Mouse (Mus musculus) induced T-regulatory cell, adult 2 months (primary cell): ENCODE results near the gene Map3k6.

Experiments used
- DNase-seq: peaks from one replicate; pipeline ENCODE4 v3.0.0-alpha.2; 2012; ENCODE audit warnings: low read depth

Map3k6 gene

DNA sequence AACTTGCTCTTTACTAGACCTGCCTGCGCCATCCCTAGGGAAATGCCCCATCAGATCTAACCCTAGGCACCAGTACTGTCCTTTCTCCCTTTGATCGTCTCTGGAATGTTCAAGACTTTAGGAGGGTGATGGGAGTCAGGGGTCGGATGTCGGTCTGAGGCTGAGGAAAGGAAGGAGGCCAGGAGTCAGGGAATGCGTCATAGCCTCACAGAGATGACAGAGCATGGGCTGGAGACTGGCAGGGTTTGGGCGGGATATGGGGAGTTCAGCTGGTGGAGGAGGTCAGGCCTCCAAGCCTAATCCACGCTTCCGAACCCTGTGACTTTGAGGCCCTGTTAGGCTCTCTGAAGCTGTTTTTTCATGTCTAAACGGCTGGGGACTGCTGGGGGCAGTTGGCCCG, 27.0 kb upstream of the Map3k6 start:
- no peak for DNase-seq

- peak; percentile 84 for DNase-seq
Measured at GRCm38 (mm10) chr4:133217641-133218040, 23.0 kb upstream of the Map3k6 start.

DNA sequence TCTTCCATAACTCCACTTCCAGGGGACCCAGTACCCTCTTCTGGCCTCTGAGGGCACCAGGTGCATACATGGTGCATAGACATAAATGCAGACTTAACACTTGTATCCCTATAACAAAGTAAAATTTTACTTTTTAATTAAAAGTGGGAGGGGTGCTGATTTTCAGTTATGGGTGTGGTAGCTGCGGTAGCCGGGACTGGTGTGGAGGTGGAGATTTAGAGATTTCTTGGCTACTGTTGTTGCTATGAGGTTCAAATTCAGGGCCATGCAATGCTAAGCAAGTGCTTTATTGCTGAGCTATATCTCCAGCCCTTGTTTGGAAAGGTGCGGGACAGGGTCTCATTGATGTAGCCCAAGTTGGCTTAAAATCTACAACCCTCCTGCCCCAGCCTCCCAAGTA, 21.9 kb upstream of the Map3k6 start:
- DNase-seq: no peak

DNA sequence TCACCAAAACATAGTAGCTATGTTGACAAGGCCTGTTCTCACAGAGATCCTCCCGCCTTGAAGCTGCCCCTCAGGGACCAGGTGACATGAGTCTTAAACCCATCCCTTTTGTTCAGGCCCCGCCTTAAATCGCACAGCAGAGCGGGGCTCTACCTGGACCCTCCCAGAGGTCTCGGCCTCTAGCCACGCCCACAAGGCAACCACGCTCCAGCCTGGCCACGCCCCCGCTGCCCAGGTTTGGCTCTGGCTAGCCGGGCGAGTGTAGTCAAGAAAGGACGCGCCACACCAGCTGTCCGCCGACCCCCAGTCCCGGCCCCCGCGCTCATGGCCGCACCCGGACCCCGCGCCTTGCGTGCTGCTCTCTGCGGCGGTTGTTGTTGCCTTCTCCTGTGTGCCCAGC, 20.0 kb upstream of the Map3k6 start:
- peak; percentile 17 for DNase-seq

DNA sequence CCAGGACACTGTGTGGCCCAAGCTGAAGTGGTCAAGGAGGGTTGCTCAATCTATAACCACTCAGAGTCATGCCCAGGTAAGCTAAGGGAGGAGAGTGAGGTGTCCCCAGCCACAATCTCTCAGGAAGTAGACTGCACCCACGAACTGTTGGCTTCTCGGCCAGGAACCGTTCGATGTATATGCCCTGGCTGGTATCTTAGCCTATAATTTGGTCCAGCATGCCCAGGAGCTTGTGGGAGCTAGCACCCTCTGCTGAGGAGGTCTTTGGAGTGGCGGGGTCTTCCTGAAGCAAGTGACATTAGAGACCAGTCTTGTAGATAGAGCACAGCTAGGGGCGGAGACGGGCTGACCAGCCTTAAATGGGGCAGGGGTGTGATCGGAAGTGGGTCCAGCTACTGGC, 18.9 kb upstream of the Map3k6 start:
- no peak for DNase-seq

- no peak for DNase-seq
Measured at GRCm38 (mm10) chr4:133223875-133224274, 16.7 kb upstream of the Map3k6 start.

- no peak for DNase-seq
Measured at GRCm38 (mm10) chr4:133226073-133226472, 14.5 kb upstream of the Map3k6 start.

GRCm38 (mm10) chr4:133227636-133228035, 13.0 kb upstream of the Map3k6 start:
- DNase-seq: no peak

DNA sequence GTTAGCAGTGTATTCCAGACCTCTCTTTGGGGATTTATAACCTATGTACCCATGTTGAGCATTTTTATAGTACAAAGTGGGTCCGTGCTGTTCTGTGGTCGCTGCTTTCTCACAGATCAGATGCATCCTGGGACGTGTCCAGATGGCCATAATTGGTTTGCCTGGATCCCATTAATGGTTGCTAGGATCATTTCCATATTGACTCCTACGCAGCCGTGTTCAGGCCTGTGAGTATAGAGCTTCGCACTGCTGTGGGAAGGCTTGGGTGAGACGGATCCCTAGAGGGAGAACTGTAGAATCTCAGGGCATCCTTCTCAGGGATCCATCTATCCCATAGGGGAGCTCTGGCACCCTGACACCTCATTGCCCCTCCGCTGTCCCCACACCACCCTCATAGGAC, 11.0 kb upstream of the Map3k6 start:
- DNase-seq: no peak

DNA sequence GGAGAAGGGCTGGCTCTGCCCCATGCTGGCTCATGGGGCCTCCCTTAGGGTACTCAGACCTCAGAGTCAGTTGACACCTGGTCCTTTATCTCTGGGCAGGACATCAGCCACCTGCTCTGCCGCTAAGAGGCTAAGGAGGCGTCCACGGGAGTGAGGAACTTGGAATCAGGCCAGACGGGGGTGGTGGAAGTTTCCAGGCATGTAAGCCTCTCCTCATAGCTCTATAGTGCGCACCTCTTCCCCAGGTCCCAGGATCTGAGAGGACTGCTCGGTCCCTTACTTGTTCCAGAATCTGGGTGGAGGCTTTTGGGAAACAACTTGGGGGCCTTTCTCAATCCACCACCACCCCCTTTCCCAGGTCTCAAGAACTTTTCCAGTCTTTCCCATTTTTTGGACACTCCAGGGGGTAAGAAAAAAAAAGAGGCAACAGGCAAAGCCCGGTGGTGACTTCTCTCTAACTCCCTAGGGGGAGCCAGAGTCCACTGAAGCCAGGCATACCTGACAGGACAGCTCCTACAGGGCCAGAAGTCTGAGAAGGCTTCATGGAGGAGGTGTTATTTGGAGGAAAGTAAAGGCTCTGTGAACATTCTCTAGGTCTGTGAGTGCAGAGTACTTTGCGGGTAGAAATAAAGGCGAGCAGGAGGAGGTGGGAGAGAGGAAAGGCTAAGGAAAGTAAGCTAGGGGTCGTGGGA, 7.2 kb upstream of the Map3k6 start:
- peak; percentile 67 for DNase-seq

DNA sequence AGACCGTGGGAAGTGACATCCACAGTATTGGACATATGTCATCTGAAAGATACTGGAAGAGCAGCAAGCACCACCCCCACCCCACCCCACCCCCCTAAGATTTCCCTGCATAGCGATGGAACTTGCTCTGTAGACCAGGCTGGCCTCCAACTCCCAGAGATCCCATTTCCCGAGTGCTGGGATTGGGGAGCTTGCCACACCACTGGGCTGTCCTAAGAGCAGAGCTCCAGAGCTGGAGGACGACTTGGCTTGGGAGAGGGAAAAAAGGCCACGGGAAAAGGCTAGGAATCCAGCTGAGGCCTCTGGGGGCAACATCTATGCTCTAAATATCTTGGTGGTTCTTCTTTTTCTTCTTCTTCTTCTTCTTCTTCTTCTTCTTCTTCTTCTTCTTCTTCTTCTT, 5.8 kb upstream of the Map3k6 start:
- no peak for DNase-seq

DNA sequence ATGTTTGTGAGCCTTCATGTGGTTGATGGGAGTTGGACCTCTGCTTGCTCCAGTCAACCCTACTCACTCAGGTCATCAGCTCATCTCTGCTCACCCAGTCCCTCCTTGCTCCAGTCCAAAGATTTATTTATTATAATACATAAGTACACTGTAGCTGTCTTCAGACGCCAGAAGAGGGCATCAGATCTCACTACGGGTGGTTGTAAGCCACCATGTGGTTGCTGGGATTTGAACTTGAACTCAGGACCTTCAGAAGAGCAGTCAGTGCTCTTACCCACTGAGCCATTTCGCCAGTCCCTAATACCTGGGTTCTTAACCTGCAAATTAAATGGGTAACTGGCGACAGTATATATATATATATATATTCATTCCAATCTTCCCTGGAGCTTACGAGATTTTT, 5.2 kb upstream of the Map3k6 start:
- no peak for DNase-seq

- DNase-seq: no peak
Measured at GRCm38 (mm10) chr4:133237911-133238310, 2.7 kb upstream of the Map3k6 start.

- peak; percentile 92 for DNase-seq
Measured at GRCm38 (mm10) chr4:133240934-133241908, 603 bp downstream of the Map3k6 start.

DNA sequence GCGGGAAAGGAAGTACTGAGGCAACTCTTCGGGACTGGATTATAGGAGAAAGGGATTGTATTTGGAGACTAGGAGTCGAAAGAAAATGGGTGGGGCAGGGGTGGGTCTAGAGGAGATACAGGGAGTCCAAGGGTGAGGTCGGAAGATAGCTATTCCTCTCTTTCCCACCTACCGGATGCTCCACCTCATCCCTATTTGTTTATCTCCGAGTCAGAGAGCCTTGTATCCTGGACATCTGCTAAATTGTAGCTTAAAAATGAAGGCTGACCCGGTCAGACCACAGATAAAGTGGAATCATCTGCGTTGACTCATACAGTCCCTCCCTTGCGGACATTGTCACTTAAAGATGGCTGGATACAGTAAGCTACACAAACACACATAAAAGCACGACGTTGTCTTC, 1.3 kb downstream of the Map3k6 start:
- DNase-seq: no peak

DNA sequence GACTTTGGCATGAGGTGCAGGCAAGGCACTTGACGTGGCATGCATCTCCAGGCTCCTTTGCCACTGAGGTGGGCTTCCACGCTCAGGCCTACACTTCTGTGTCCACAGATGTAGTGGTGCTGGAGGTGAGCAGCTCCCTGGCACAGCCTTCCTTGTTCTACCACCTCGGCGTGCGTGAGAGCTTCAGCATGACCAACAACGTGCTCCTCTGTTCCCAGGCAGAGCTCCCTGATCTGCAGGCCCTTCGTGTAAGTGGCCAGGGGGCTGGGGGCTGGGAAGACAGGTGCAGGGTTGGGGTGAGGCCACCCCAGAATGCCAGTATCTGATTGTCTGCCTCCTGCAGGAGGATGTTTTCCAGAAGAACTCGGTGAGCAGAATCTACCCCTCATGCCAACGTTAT, 2.1 kb downstream of the Map3k6 start:
- DNase-seq: no peak

- DNase-seq: no peak
Measured at GRCm38 (mm10) chr4:133243538-133243937, 2.9 kb downstream of the Map3k6 start.

DNA sequence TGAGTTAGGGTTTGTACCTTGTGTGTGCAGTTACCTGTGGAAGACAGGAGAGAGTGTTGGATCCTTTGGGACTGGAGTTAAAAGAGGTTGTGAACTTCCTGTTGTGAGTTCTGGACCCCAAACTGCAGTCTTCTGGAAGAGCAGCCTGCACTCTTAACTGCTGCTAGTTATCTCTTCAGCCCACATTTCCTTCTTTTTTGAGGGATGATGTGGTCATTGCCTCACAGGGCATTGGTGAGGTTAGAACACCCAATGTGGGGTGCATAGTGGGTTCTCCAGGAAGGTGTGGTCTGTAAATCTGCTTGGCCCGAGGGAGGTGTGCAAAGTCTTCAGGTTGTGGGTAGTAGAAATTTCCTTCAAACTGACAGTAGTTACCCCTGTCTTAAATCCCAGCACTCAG, 3.7 kb downstream of the Map3k6 start:
- no peak for DNase-seq

- no peak for DNase-seq
Measured at GRCm38 (mm10) chr4:133247072-133247471, 6.5 kb downstream of the Map3k6 start.

DNA sequence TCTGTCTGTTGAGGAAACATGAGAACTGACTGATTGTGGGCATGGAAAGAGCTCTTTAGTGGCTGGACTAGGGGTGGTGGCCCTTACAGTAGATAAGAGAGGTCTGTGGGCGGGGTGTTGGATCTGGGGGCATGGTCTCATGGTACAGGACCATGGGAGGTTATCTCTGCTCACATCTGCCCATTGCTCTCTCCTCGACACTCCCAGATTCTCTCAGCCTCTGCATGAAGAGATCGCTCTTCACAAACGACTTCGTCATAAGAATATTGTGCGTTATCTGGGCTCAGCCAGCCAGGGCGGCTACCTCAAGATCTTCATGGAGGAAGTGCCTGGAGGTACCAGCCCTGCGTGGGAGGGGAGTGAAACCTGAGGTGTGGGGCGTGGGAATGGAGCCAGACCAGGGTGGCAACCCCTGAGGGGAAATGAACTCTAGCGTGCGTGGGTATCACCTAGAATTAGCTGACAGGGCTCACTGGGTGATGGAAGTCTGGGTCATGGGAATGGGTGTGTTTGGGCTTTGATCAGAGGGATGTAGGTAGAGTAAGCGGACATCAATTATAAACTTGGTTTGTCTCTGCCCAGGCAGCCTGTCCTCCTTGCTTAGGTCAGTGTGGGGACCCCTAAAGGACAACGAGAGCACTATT, 7.3 kb downstream of the Map3k6 start:
- peak; percentile 38 for DNase-seq

GRCm38 (mm10) chr4:133250609-133251008, 10.0 kb downstream of the Map3k6 start:
- DNase-seq: peak; percentile 85

DNA sequence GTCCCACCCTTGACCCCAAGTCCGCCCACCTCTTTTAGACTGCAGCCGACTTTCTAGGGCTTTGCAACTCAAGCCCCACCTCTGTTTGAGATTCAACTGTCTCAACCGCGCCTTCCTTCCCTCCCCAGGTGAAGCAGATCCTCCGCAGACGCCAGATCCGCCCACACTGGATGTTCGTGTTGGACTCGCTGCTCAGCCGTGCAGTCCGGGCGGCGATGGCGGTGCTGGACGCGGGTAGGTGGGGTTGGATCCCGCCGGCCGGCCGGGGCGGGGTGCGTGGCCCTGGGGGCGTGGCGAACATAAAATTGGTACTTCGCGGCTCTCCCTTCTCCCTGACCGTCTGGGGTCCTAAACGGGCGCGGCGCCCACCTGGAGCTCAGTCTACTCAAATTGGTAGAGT, 10.6 kb downstream of the Map3k6 start:
- peak; percentile 39 for DNase-seq

- peak; percentile 43 for DNase-seq
Measured at GRCm38 (mm10) chr4:133252089-133252488, 11.5 kb downstream of the Map3k6 start.
